Mouse (Mus musculus): ENCODE measurements around the gene E4f1.

The E4f1 gene

GRCm38 (mm10) chr17:24415011-24415410 lies 55.1 kb downstream of the E4f1 start:
- no peak for DNase-seq (ENCODE audit: low spot score)

GRCm38 (mm10) chr17:24414230-24414976 lies 55.7 kb downstream of the E4f1 start, which contains the start of gene Rnps1:
TSS of gene Rnps1 (plus strand) at chr17:24414565.
- peak; percentile 82 for DNase-seq (ENCODE audit: low spot score)

- DNase-seq (ENCODE audit: low spot score) = no peak
Measured at GRCm38 (mm10) chr17:24413557-24414211, 56.4 kb downstream of the E4f1 start.

GRCm38 (mm10) chr17:24407116-24407803 lies 62.9 kb downstream of the E4f1 start:
- no peak for DNase-seq (ENCODE audit: low spot score)

GRCm38 (mm10) chr17:24402371-24402770 lies 67.7 kb downstream of the E4f1 start:
- no peak for DNase-seq (ENCODE audit: low spot score)

- DNase-seq (ENCODE audit: low spot score) = no peak
Measured at GRCm38 (mm10) chr17:24394456-24394855, 75.7 kb downstream of the E4f1 start.

Data from urinary bladder, postnatal 25 days (tissue).